Mouse (Mus musculus) gastrocnemius, postnatal 4 days (tissue): Measurements from ENCODE around the gene AY074887. TPM values are rescaled to one million over a fixed set of nuclear protein-coding genes. Genes with fewer than 3 reads are reported as not detected.

Source experiments
- DNase-seq, 2 experiments: peaks; one replicate each; pipeline ENCODE4 v3.0.0; 2021 to 2022; ENCODE audit warnings: low spot score in 2 of 2, mixed read lengths in 2 of 2
- total RNA-seq, 2 experiments: library from RNA; stranded (reverse); gene quantifications; 2 replicates each; pipeline ENCODE4 v1.2.3; 2021

The AY074887 gene
- total RNA-seq, 2 experiments from 2014 or later: 0.36 TPM; not detected in 1

- DNase-seq: peak; percentile 72 to 88
Measured at GRCm38 (mm10) chr9:54917010-54917677, 33.7 kb downstream of the AY074887 start, which contains the start of gene Hykk. Gene Hykk, plus strand, starts transcription at chr9:54917283.

- no peak for DNase-seq
Measured at GRCm38 (mm10) chr9:54916401-54916800, 34.4 kb downstream of the AY074887 start.

- no peak for DNase-seq
Measured at GRCm38 (mm10) chr9:54915576-54915975, 35.2 kb downstream of the AY074887 start.

- no peak for DNase-seq
Measured at GRCm38 (mm10) chr9:54909446-54909845, 41.4 kb downstream of the AY074887 start.

Other genes starting within 250 kb of the AY074887 start
- gene Wdr61, start 216.5 kb downstream of the AY074887 start, total RNA-seq: 10 to 100 TPM; 44.2 to 45.1 TPM
- 10 to 100 TPM; 17.0 to 18.4 TPM for gene Crabp1, start 186.2 kb downstream of the AY074887 start, total RNA-seq
- gene Ireb2, start 87.2 kb downstream of the AY074887 start, total RNA-seq: 10 to 100 TPM; 40.5 to 43.5 TPM
- 1 to 10 TPM; 4.8 to 5.1 TPM for gene Hykk, start 33.7 kb downstream of the AY074887 start, total RNA-seq
- 100 to 1,000 TPM; 170 to 194 TPM for gene Psma4, start 208 bp downstream of the AY074887 start, total RNA-seq
- gene Chrna5, start 29.9 kb upstream of the AY074887 start, total RNA-seq: under 1 TPM; 0.22 to 0.23 TPM
- gene Chrna3, start 75.6 kb upstream of the AY074887 start, total RNA-seq: under 1 TPM in 1 of 2 experiments, not detected in 1; 0.10 TPM
- under 1 TPM; 0.10 to 0.20 TPM for gene Chrnb4, start 97.8 kb upstream of the AY074887 start, total RNA-seq
- 10 to 100 TPM; 26.7 to 27.2 TPM for gene Ube2q2, start 197.9 kb upstream of the AY074887 start, total RNA-seq